Mouse (Mus musculus): Measurements from ENCODE around the gene Nfix.

DNA sequence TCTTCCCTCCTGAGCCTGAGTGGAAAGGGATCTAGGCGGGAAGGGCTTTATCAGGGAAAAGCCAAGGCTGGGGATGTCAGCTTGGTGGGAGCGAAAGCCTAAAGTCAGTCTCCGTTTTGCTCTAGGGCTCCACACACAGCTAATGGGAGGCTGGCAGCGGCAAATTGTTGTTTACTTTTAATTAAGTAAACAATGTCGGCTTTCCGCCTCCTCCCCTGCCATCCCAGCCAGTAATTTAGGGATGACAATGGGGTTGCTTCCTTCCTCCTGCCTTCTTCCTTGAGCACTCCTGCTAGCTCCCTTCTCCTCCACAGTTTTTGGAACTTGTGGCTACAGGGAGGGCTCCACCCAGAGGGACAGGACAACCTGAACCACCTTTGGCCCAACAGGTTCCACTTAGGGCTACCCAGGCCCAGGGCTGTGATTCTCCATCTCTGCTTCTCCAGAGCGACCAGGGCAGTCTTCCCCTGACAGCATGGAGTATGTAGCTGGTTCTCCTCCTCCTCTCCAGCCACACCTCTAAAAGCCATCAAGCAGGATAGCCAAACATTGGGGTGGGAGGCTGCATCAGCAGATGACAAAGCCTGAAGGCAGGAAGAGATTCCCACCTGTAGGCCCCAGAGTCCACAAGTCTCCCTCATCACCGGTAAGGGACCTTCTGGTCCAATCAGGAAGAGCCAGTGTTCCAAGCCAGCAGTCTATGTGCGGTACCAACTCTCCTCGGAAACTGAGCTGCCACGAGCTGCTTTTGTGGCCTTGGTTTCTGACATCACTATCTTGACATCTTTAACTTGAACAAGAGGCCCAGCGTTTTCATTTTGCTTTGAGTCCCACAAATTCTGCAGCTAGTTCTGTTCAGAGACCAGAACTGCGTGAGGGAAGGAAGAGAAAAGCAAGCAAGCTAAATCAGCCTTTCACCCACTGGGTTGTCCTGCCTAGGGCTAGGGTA is 59.0 kb downstream of the Nfix start:
- TF ChIP-seq CTCF (IDR thresholded peaks at IDR 0.05; ENCODE audit: extremely low read depth, insufficient read depth, low read length) = no peak
- no peak for TF ChIP-seq POLR2A (IDR thresholded peaks at IDR 0.05; ENCODE audit: extremely low read depth, insufficient read depth, low read length)

Data from cortical plate, adult 2 months (tissue).